Mouse (Mus musculus): Measurements from ENCODE around the gene Relb.
A peak's percentile ranks its signal among the peaks of the same experiment; 100 is the strongest.

Relb gene

GRCm38 (mm10) chr7:19577877-19578414 lies 51.3 kb downstream of the Relb start:
- DNase-seq = no peak

- no peak for DNase-seq
Measured at GRCm38 (mm10) chr7:19577141-19577852, 51.9 kb downstream of the Relb start, which contains the start of the genes Zfp296 and Gemin7. Gene Zfp296 (plus strand): TSS chr7:19577287. Gene Gemin7 (minus strand): TSS chr7:19577595.

GRCm38 (mm10) chr7:19575559-19575958 lies 53.7 kb downstream of the Relb start:
- no peak for DNase-seq

- no peak for DNase-seq
Measured at GRCm38 (mm10) chr7:19573776-19574140, 55.5 kb downstream of the Relb start.

GRCm38 (mm10) chr7:19572926-19573775 lies 56.1 kb downstream of the Relb start:
- peak; percentile 75 for DNase-seq

- DNase-seq = no peak
Measured at GRCm38 (mm10) chr7:19569647-19570046, 59.6 kb downstream of the Relb start.

GRCm38 (mm10) chr7:19567426-19567825 lies 61.8 kb downstream of the Relb start:
- no peak for DNase-seq

GRCm38 (mm10) chr7:19565803-19566202 lies 63.4 kb downstream of the Relb start:
- no peak for DNase-seq

GRCm38 (mm10) chr7:19564455-19564854 lies 64.8 kb downstream of the Relb start:
- DNase-seq = no peak

- no peak for DNase-seq
Measured at GRCm38 (mm10) chr7:19563884-19564283, 65.4 kb downstream of the Relb start.

GRCm38 (mm10) chr7:19562643-19563410 lies 66.4 kb downstream of the Relb start, which contains the start of gene Ppp1r37:
Gene Ppp1r37 (minus strand): TSS chr7:19563076.
- no peak for DNase-seq

- peak; percentile 91 for DNase-seq
Measured at GRCm38 (mm10) chr7:19561765-19562642, 67.2 kb downstream of the Relb start.

- no peak for DNase-seq
Measured at GRCm38 (mm10) chr7:19561431-19561764, 67.8 kb downstream of the Relb start.

- DNase-seq = no peak
Measured at GRCm38 (mm10) chr7:19560491-19561260, 68.6 kb downstream of the Relb start.

GRCm38 (mm10) chr7:19558965-19559364 lies 70.3 kb downstream of the Relb start:
- no peak for DNase-seq

GRCm38 (mm10) chr7:19557982-19558900 lies 71.0 kb downstream of the Relb start:
- no peak for DNase-seq

GRCm38 (mm10) chr7:19557086-19557485 lies 72.2 kb downstream of the Relb start:
- no peak for DNase-seq
